13 mouse cellular contexts compared by ENCODE assay signal in genomic region chr1:191242065-191242698, GRCm38 (mm10). TPM values are rescaled to one million over a fixed set of nuclear protein-coding genes. Genes with fewer than 3 reads are reported as not detected.
A peak's percentile ranks its signal among the peaks of the same experiment; 100 is the strongest.
DNase-seq lines count a peak whose midpoint lies in the region; ATAC-seq lines count a peak whose summit lies in the region.
"Had no signal": no experiment of that assay in that cellular context is flagged by ENCODE, and none has a peak within 500 bp of the region (broad histone marks: within the 10 kb centered on the region; RNA-seq: fewer than 3 reads in every experiment).

No protein-coding gene starts in this region.

- H3K4me1 ChIP-seq in embryonic facial prominence, embryonic 14.5 days (ENCODE audit: control insufficient read depth, insufficient read depth, low read length) = no peaks in the 10 kb centered on the region
- no peaks in the 10 kb centered on the region for H3K4me1 ChIP-seq in embryonic facial prominence, embryonic 10.5 days
- no peaks in the 10 kb centered on the region for H3K4me1 ChIP-seq in hindbrain, embryonic 11.5 days (replicated peaks; ENCODE audit: control insufficient read depth, insufficient read depth, low read length)
- peaks cover 8% of the 10 kb centered on the region; the same call in 1 of the 2 replicates for H3K4me1 ChIP-seq in neural tube, embryonic 15.5 days
- no peaks in the 10 kb centered on the region for H3K4me1 ChIP-seq in liver, embryonic 12.5 days
- H3K4me1 ChIP-seq: heart, embryonic 15.5 days had no signal

- peak; percentile 44; the same call in 1 of the 2 replicates for ATAC-seq in embryonic facial prominence, embryonic 14.5 days (ENCODE audit: low read depth)
- ATAC-seq in hindbrain, embryonic 11.5 days (ENCODE audit: low FRiP score) = peak; percentile 71
- ATAC-seq in neural tube, embryonic 15.5 days (ENCODE audit: low FRiP score) = peak; percentile 79
- ATAC-seq in liver, embryonic 12.5 days = no peak
- no peak for ATAC-seq in CD4-positive, CD25-positive, alpha-beta regulatory T cell, adult 4 months
- ATAC-seq: intestine, embryonic 16.5 days had no signal

- DNase-seq in embryonic facial prominence, embryonic 14.5 days (ENCODE audit: low spot score) = no peak
- no peak for DNase-seq in embryonic facial prominence, embryonic 10.5 days (ENCODE audit: low spot score)
- DNase-seq in hindbrain, embryonic 11.5 days (ENCODE audit: low spot score) = peak; percentile 59
- peak; percentile 54 for DNase-seq in mesoderm, embryonic 11.5 days (ENCODE audit: low read depth, low spot score)
- DNase-seq in layer of hippocampus, adult 18-20 months (ENCODE audit: low spot score in 2 of 2) = no peak
- DNase-seq: cerebellum, adult 9-11 months; gastrocnemius, postnatal 14 days; lung, adult 18-20 months had no signal

- H3K9ac ChIP-seq in embryonic facial prominence, embryonic 14.5 days (ENCODE audit: low read depth, low read length) = no peak overlapping the region
- H3K9ac ChIP-seq in hindbrain, embryonic 11.5 days (ENCODE audit: low read depth, low read length) = no peak overlapping the region
- H3K9ac ChIP-seq in neural tube, embryonic 15.5 days (replicated peaks) = no peak overlapping the region
- H3K9ac ChIP-seq in liver, embryonic 12.5 days = no peak overlapping the region
- H3K9ac ChIP-seq: heart, embryonic 15.5 days had no signal

- 0 out of 2 replicates have a peak, but pooled peaks cover 8% of the 10 kb centered on the region for H3K36me3 ChIP-seq in embryonic facial prominence, embryonic 14.5 days (ENCODE audit: control insufficient read depth, insufficient read depth, low read length)
- H3K36me3 ChIP-seq in embryonic facial prominence, embryonic 10.5 days (replicated peaks) = peaks cover 11% of the 10 kb centered on the region
- no peaks in the 10 kb centered on the region for H3K36me3 ChIP-seq in hindbrain, embryonic 11.5 days (ENCODE audit: control insufficient read depth, insufficient read depth, low read length)
- peaks cover 8% of the 10 kb centered on the region; the same call in 1 of the 2 replicates for H3K36me3 ChIP-seq in neural tube, embryonic 15.5 days
- H3K36me3 ChIP-seq in liver, embryonic 12.5 days = no peaks in the 10 kb centered on the region
- H3K36me3 ChIP-seq: heart, embryonic 15.5 days had no signal

- H3K4me2 ChIP-seq in embryonic facial prominence, embryonic 14.5 days (ENCODE audit: low read depth, low read length) = no peak overlapping the region
- H3K4me2 ChIP-seq in hindbrain, embryonic 11.5 days (replicated peaks; ENCODE audit: low read depth, low read length) = no peak overlapping the region
- H3K4me2 ChIP-seq in neural tube, embryonic 15.5 days = no peak overlapping the region
- H3K4me2 ChIP-seq in liver, embryonic 12.5 days = no peak overlapping the region
- H3K4me2 ChIP-seq: heart, embryonic 15.5 days had no signal

- no peak overlapping the region for H3K27ac ChIP-seq in embryonic facial prominence, embryonic 14.5 days (replicated peaks; ENCODE audit: low read depth, low read length)
- no peak overlapping the region for H3K27ac ChIP-seq in embryonic facial prominence, embryonic 10.5 days (replicated peaks)
- H3K27ac ChIP-seq in hindbrain, embryonic 11.5 days (ENCODE audit: low read depth, low read length) = no peak overlapping the region
- peak overlapping the region; percentile 60 for H3K27ac ChIP-seq in neural tube, embryonic 15.5 days (replicated peaks)
- H3K27ac ChIP-seq in liver, embryonic 12.5 days = no peak overlapping the region
- H3K27ac ChIP-seq: heart, embryonic 15.5 days had no signal

- no peaks in the 10 kb centered on the region for H3K27me3 ChIP-seq in embryonic facial prominence, embryonic 14.5 days (replicated peaks; ENCODE audit: control insufficient read depth, insufficient read depth, low read length)
- H3K27me3 ChIP-seq in embryonic facial prominence, embryonic 10.5 days (replicated peaks; ENCODE audit: low read depth, poor library complexity, severe bottlenecking) = no peaks in the 10 kb centered on the region
- H3K27me3 ChIP-seq in hindbrain, embryonic 11.5 days (ENCODE audit: control insufficient read depth, insufficient read depth, low read length) = no peaks in the 10 kb centered on the region
- no peaks in the 10 kb centered on the region for H3K27me3 ChIP-seq in neural tube, embryonic 15.5 days (replicated peaks)
- 0 out of 2 replicates have a peak, but pooled peaks cover 5% of the 10 kb centered on the region for H3K27me3 ChIP-seq in liver, embryonic 12.5 days (replicated peaks)
- H3K27me3 ChIP-seq: heart, embryonic 15.5 days had no signal

- WGBS in embryonic facial prominence, embryonic 14.5 days = 77% methylated on average over 12 of the region's 12 CpGs
- WGBS in embryonic facial prominence, embryonic 10.5 days = 82% methylated on average over 12 of the region's 12 CpGs
- WGBS in hindbrain, embryonic 11.5 days = 75% methylated on average over 12 of the region's 12 CpGs
- WGBS in neural tube, embryonic 15.5 days = 42% methylated on average over 12 of the region's 12 CpGs
- WGBS in liver, embryonic 12.5 days (ENCODE audit: insufficient replicate concordance) = 60% methylated on average over 12 of the region's 12 CpGs

- H3K4me3 ChIP-seq in embryonic facial prominence, embryonic 14.5 days (ENCODE audit: low read depth, low read length) = no peak overlapping the region
- H3K4me3 ChIP-seq in embryonic facial prominence, embryonic 10.5 days = no peak overlapping the region
- H3K4me3 ChIP-seq in hindbrain, embryonic 11.5 days (ENCODE audit: low read depth, low read length) = no peak overlapping the region
- no peak overlapping the region for H3K4me3 ChIP-seq in neural tube, embryonic 15.5 days (replicated peaks)
- no peak overlapping the region for H3K4me3 ChIP-seq in liver, embryonic 12.5 days
- H3K4me3 ChIP-seq: heart, embryonic 15.5 days had no signal

- peaks cover 6% of the 10 kb centered on the region; the same call in 1 of the 2 replicates for H3K9me3 ChIP-seq in embryonic facial prominence, embryonic 14.5 days (ENCODE audit: control insufficient read depth, low read length)
- H3K9me3 ChIP-seq in embryonic facial prominence, embryonic 10.5 days = peaks cover 10% of the 10 kb centered on the region; the same call in 1 of the 2 replicates
- H3K9me3 ChIP-seq in hindbrain, embryonic 11.5 days (ENCODE audit: control insufficient read depth, low read length) = no peaks in the 10 kb centered on the region
- no peaks in the 10 kb centered on the region; the same call in 1 of the 2 replicates for H3K9me3 ChIP-seq in neural tube, embryonic 15.5 days (replicated peaks)
- no peaks in the 10 kb centered on the region for H3K9me3 ChIP-seq in liver, embryonic 12.5 days (replicated peaks)
- H3K9me3 ChIP-seq: heart, embryonic 15.5 days had no signal

RNA-seq across cellular contexts. Expression of gene Atf3, which starts 24.3 kb away (rescaled TPM):
- polyA plus RNA-seq in embryonic facial prominence, embryonic 14.5 days (2014; fragmentation: Nextera tagmentation; extraction: Ambion mirVana) = 4.3 and 4.9 TPM in 2 replicates
- polyA plus RNA-seq in embryonic facial prominence, embryonic 10.5 days (2016; fragmentation: Nextera tagmentation; extraction: Ambion mirVana) = 1.5 and 2.1 TPM in 2 replicates
- 1.4 and 1.5 TPM in 2 replicates for polyA plus RNA-seq in hindbrain, embryonic 11.5 days (2014; fragmentation: Nextera tagmentation; extraction: Ambion mirVana)
- polyA plus RNA-seq in neural tube, embryonic 15.5 days (2015; fragmentation: Nextera tagmentation; extraction: Ambion mirVana) = 1.8 and 1.9 TPM in 2 replicates
- 2.3 and 2.4 TPM in 2 replicates for polyA plus RNA-seq in liver, embryonic 12.5 days (2016; fragmentation: Nextera tagmentation; extraction: Ambion mirVana)
- 1 to 10 TPM; 1.6 to 1.7 TPM for total RNA-seq in layer of hippocampus, adult 18-20 months (2021)
- polyA plus RNA-seq in CD4-positive, CD25-positive, alpha-beta regulatory T cell, adult 4 months (2017; shearing (Covaris generic)) = not detected

Comparison
In these comparisons a context has a peak if more than half of its experiments do, and no peak if none do; other contexts are left out.
1. ATAC-seq: peak in embryonic facial prominence, embryonic 14.5 days (single experiment), hindbrain, embryonic 11.5 days (single experiment) and neural tube, embryonic 15.5 days (single experiment); none in liver, embryonic 12.5 days (single experiment) and CD4-positive, CD25-positive, alpha-beta regulatory T cell, adult 4 months (single experiment).
2. DNase-seq: peak in hindbrain, embryonic 11.5 days (single experiment) and mesoderm, embryonic 11.5 days (single experiment); none in embryonic facial prominence, embryonic 14.5 days (single experiment), embryonic facial prominence, embryonic 10.5 days (single experiment) and layer of hippocampus, adult 18-20 months (0 of 2).